Mouse (Mus musculus) spleen, adult 10 weeks (tissue): ENCODE measurements around the gene Vwc2. TPM values are rescaled to one million over a fixed set of nuclear protein-coding genes. Genes with fewer than 3 reads are reported as not detected.

Experiments used
- polyA plus RNA-seq: library from polyadenylated mRNA; stranded (reverse); fragments of 350-450 nt; fragmentation: Illumina TruSeq; extraction: RNeasy Lipid Tissue Mini Kit (QIAGEN cat#74804); gene quantifications from one replicate; pipeline ENCODE4 v1.2.3, GENCODE M21; 2015; ENCODE audit warnings: low replicate concordance; ENCODE audit not compliant: insufficient read depth

The Vwc2 gene
- polyA plus RNA-seq, result 0.76 TPM

DNA sequence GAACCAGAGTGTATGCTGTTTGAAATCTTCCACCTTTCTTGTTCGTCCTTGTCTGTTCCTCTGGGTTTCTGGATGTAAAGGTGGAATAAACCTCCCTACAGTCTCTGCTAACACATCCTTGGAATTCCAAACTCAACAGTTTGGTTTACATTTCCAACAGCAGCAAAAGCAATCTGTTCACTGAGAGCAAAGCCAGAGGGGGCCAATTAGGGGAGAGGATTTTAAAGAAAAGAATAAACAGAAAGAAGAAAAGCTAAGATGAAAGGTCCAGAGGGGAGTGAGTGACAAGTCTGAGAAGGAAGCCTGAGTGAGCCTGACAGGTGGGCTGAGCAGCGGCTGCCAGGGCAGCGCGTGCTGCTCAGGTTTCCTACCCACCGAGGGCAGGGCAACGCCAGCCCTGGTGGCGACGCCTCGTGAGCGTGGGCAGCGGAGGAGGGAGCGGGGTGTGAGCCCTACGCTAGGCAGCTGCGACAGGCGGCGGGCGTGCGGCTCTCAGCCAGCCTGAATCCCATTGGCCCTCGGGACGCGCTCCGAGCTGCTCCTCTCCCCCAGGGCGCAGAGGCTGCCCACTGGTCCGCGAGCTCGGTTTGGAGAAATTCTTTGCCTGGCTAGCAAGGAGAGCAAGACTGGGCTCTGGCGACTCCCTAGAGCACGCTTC, at the start of gene Vwc2:
TSS of gene Vwc2 (plus strand) at position 648 of the 658 bp plus-strand sequence.

